ENCODE assay signal across 9 mouse cellular contexts in the genomic region with DNA sequence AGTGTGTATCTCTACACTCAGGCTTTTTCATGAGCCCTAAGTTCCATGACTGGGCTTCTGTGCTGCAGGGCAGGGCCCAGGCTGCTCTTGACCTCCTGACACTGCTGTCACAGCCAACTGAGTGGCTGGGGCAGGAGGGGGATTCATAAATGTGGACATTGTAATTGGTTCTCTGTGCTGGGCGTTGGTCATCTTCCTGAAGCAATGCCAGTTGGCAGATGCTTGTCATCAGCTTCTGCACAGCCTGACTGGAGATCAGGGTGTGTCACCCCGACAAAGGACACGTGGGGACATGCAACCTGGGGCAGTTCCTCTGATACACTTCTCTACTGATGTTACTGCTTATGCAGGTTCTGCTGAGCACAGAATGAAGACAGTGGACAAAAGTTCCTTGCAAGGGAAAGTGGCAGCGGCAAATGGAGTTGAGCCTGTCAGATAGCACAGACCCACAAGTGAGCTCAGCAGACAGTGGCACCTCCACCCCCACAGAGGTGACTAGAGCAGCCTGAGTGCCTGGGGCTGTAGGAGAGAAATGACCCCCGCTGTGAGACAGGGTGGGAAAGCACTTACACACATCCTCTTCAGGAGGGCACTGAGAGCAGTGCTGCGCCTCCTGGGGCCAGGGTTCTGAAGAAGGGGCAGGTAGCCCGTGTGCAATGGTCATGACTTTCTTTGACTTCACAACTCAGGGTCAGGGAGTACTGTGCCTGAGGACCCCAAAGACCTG. TPM values are rescaled to one million over a fixed set of nuclear protein-coding genes. Genes with fewer than 3 reads are reported as not detected.
DNase-seq lines count a peak whose midpoint lies in the region; ATAC-seq lines count a peak whose summit lies in the region.
"Had no signal": no experiment of that assay in that cellular context is flagged by ENCODE, and none has a peak within 500 bp of the region (broad histone marks: within the 10 kb centered on the region; RNA-seq: fewer than 3 reads in every experiment).

No protein-coding gene starts in this region.

- H3K4me3 ChIP-seq in heart, embryonic 13.5 days, result no peak overlapping the region
- no peak overlapping the region for H3K4me3 ChIP-seq in lung, embryonic 15.5 days
- H3K4me3 ChIP-seq: neural tube, embryonic 12.5 days had no signal

- DNase-seq in kidney, adult 11 months, result peak; percentile 63
- DNase-seq in kidney, adult 9 months, result no peak
- peak; percentile 75 for DNase-seq in ZHBTc4 (ENCODE audit: low read depth, low spot score)
- DNase-seq in ovary, adult 18-20 months (ENCODE audit: low spot score), result no peak
- no peak for DNase-seq in cerebellum, postnatal 14 days

- H3K27ac ChIP-seq in heart, embryonic 13.5 days (replicated peaks), result peak overlapping the region; percentile 74
- 0 out of 2 replicates have a peak overlapping the region, but pooled peaks have one; percentile 18 for H3K27ac ChIP-seq in lung, embryonic 15.5 days
- H3K27ac ChIP-seq: neural tube, embryonic 12.5 days had no signal

- H3K4me2 ChIP-seq in heart, embryonic 13.5 days, result no peak overlapping the region
- H3K4me2 ChIP-seq in lung, embryonic 15.5 days, result no peak overlapping the region
- H3K4me2 ChIP-seq: neural tube, embryonic 12.5 days had no signal

- no peaks in the 10 kb centered on the region for H3K27me3 ChIP-seq in heart, embryonic 13.5 days (replicated peaks)
- no peaks in the 10 kb centered on the region for H3K27me3 ChIP-seq in lung, embryonic 15.5 days
- H3K27me3 ChIP-seq: neural tube, embryonic 12.5 days had no signal

- peak overlapping the region; percentile 51 for H3K9ac ChIP-seq in heart, embryonic 13.5 days
- H3K9ac ChIP-seq in lung, embryonic 15.5 days, result no peak overlapping the region
- H3K9ac ChIP-seq: neural tube, embryonic 12.5 days had no signal

- 42% methylated on average over 7 of the region's 7 CpGs for WGBS in heart, embryonic 13.5 days
- WGBS in lung, embryonic 15.5 days, result 39% methylated on average over 7 of the region's 7 CpGs

- ATAC-seq in heart, embryonic 13.5 days (ENCODE audit: extremely low read depth, insufficient number of reproducible peaks, low FRiP score, low TSS enrichment), result no peak
- ATAC-seq in lung, embryonic 15.5 days (ENCODE audit: borderline replicate concordance, extremely low read depth, low FRiP score, low TSS enrichment), result no peak
- ATAC-seq in activated CD4-positive, CD25-positive, alpha-beta regulatory T cell, adult 4 months, result no peak

- H3K4me1 ChIP-seq in heart, embryonic 13.5 days, result peaks cover 89% of the 10 kb centered on the region
- H3K4me1 ChIP-seq in lung, embryonic 15.5 days, result peaks cover 63% of the 10 kb centered on the region

- H3K9me3 ChIP-seq in heart, embryonic 13.5 days, result no peaks in the 10 kb centered on the region
- H3K9me3 ChIP-seq in lung, embryonic 15.5 days, result no peaks in the 10 kb centered on the region
- H3K9me3 ChIP-seq: neural tube, embryonic 12.5 days had no signal

- no peaks in the 10 kb centered on the region for H3K36me3 ChIP-seq in heart, embryonic 13.5 days
- no peaks in the 10 kb centered on the region for H3K36me3 ChIP-seq in lung, embryonic 15.5 days
- H3K36me3 ChIP-seq: neural tube, embryonic 12.5 days had no signal

RNA-seq across cellular contexts. Expression of gene Ell, which starts 22.7 kb away (rescaled TPM):
- polyA plus RNA-seq in heart, embryonic 13.5 days (2015; fragmentation: Nextera tagmentation; extraction: Ambion mirVana), result 11.6 and 12.5 TPM in 2 replicates
- 17.2 and 17.5 TPM in 2 replicates for polyA plus RNA-seq in lung, embryonic 15.5 days (2015; fragmentation: Nextera tagmentation; extraction: Ambion mirVana)
- 10 to 100 TPM; 27.8 to 35.2 TPM for polyA plus RNA-seq in activated CD4-positive, CD25-positive, alpha-beta regulatory T cell, adult 4 months (2017; shearing (Covaris generic))

RNA-seq across cellular contexts. Expression of gene Isyna1, which starts 32.2 kb away (rescaled TPM):
- polyA plus RNA-seq in heart, embryonic 13.5 days (2015; fragmentation: Nextera tagmentation; extraction: Ambion mirVana), result 135 and 145 TPM in 2 replicates
- polyA plus RNA-seq in lung, embryonic 15.5 days (2015; fragmentation: Nextera tagmentation; extraction: Ambion mirVana), result 134 TPM in 2 replicates
- 10 to 100 TPM; 19.3 to 44.6 TPM for polyA plus RNA-seq in activated CD4-positive, CD25-positive, alpha-beta regulatory T cell, adult 4 months (2017; shearing (Covaris generic))

RNA-seq across cellular contexts. Expression of gene Kxd1, which starts 34.2 kb away (rescaled TPM):
- 65.8 and 71.2 TPM in 2 replicates for polyA plus RNA-seq in heart, embryonic 13.5 days (2015; fragmentation: Nextera tagmentation; extraction: Ambion mirVana)
- 50.0 and 54.4 TPM in 2 replicates for polyA plus RNA-seq in lung, embryonic 15.5 days (2015; fragmentation: Nextera tagmentation; extraction: Ambion mirVana)
- polyA plus RNA-seq in activated CD4-positive, CD25-positive, alpha-beta regulatory T cell, adult 4 months (2017; shearing (Covaris generic)), result 100 to 1,000 TPM; 176 to 180 TPM

RNA-seq across cellular contexts. Expression of gene Fkbp8, which starts 34.4 kb away (rescaled TPM):
- 240 and 251 TPM in 2 replicates for polyA plus RNA-seq in heart, embryonic 13.5 days (2015; fragmentation: Nextera tagmentation; extraction: Ambion mirVana)
- polyA plus RNA-seq in lung, embryonic 15.5 days (2015; fragmentation: Nextera tagmentation; extraction: Ambion mirVana), result 307 and 313 TPM in 2 replicates
- polyA plus RNA-seq in activated CD4-positive, CD25-positive, alpha-beta regulatory T cell, adult 4 months (2017; shearing (Covaris generic)), result 100 to 1,000 TPM; 131 to 163 TPM

RNA-seq across cellular contexts. Expression of gene Ssbp4, which starts 46.7 kb away (rescaled TPM):
- polyA plus RNA-seq in heart, embryonic 13.5 days (2015; fragmentation: Nextera tagmentation; extraction: Ambion mirVana), result 63.3 and 70.9 TPM in 2 replicates
- 111 and 122 TPM in 2 replicates for polyA plus RNA-seq in lung, embryonic 15.5 days (2015; fragmentation: Nextera tagmentation; extraction: Ambion mirVana)
- polyA plus RNA-seq in activated CD4-positive, CD25-positive, alpha-beta regulatory T cell, adult 4 months (2017; shearing (Covaris generic)), result 10 to 100 TPM; 15.8 to 17.7 TPM

Comparison
In these comparisons a context has a peak if more than half of its experiments do, and no peak if none do; other contexts are left out.
1. DNase-seq: peak in kidney, adult 11 months (single experiment) and ZHBTc4 (single experiment); none in kidney, adult 9 months (single experiment), ovary, adult 18-20 months (single experiment) and cerebellum, postnatal 14 days (0 of 2).